Mouse (Mus musculus) testis, adult 2 months (tissue): ENCODE results near the gene Gbx1.

Experiments
- CTCF ChIP-seq: fragments of 200-500 bp; IDR thresholded peaks from 2 replicates; pipeline ENCODE4 v1.5.1; 2012; ENCODE audit warnings: low read depth, mild to moderate bottlenecking, inconsistent platforms, low read length, moderate library complexity; ENCODE audit not compliant: control insufficient read depth, insufficient read depth, insufficient replicate concordance
- POLR2A ChIP-seq: fragments of 200-500 bp; IDR thresholded peaks from 2 replicates; pipeline ENCODE4 v1.6.1; 2012; ENCODE audit warnings: low read depth, mild to moderate bottlenecking, inconsistent platforms, low read length, moderate library complexity; ENCODE audit not compliant: control insufficient read depth

DNA sequence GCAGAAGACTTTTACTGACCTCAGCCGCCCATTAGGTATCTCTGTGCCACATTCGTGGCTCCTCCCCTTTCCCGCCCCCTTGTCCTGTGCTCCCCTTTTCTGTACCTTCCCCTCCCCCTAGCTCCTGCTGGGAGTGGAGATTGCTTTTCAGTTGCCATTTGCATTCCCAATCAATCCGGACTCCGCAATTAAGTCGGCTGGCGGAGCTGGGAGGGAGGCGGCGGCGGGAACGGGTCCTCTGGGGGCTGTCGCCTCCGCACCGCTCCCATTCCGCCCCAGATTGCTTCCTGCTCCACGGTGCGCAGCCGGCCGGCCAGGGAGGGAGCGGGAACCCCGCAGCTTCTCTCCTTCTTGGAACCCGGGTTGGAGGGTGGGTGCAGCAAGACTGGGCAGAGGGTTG, 42.0 kb downstream of the Gbx1 start:
- TF ChIP-seq CTCF (no peak), POLR2A (no peak)
